Mouse (Mus musculus) kidney, embryonic 14.5 days (tissue): ENCODE results near the gene Adprhl2. TPM values are rescaled to one million over a fixed set of nuclear protein-coding genes. Genes with fewer than 3 reads are reported as not detected.

Source experiments
- ATAC-seq: fragments of 200-750 bp; cut with Nextera tagmentation; 2 replicates; pipeline ENCODE4 v1.8.0; 2017; ENCODE audit warnings: moderate number of reproducible peaks, mild to moderate bottlenecking, moderate TSS enrichment, moderate library complexity; ENCODE audit not compliant: low FRiP score, low TSS enrichment
- H3K27ac ChIP-seq: fragments of 300-500 bp; sonication (generic); 2 replicates; pipeline ENCODE4 v1.5.1; 2014; ENCODE audit warnings: low read depth, mild to moderate bottlenecking, low read length, moderate library complexity, mixed read lengths
- H3K27me3 ChIP-seq: fragments of 300-500 bp; sonication (generic); 2 replicates; pipeline ENCODE4 v1.6.1; 2014; ENCODE audit warnings: mild to moderate bottlenecking, low read length; ENCODE audit not compliant: control insufficient read depth, insufficient read depth
- H3K36me3 ChIP-seq: fragments of 300-500 bp; sonication (generic); 2 replicates; pipeline ENCODE4 v1.6.1; 2014; ENCODE audit warnings: low read length, mixed read lengths; ENCODE audit not compliant: control insufficient read depth, insufficient read depth
- H3K4me1 ChIP-seq: fragments of 300-500 bp; sonication (generic); 2 replicates; pipeline ENCODE4 v1.6.1; 2014; ENCODE audit warnings: low read length, mixed read lengths; ENCODE audit not compliant: control insufficient read depth, insufficient read depth
- H3K4me2 ChIP-seq: fragments of 300-500 bp; sonication (generic); replicated peaks from 2 replicates; pipeline ENCODE4 v1.6.1; 2014; ENCODE audit warnings: low read depth, mild to moderate bottlenecking, low read length
- H3K4me3 ChIP-seq: fragments of 300-500 bp; sonication (generic); 2 replicates; pipeline ENCODE4 v1.5.1; 2014; ENCODE audit warnings: mild to moderate bottlenecking, low read length
- H3K9ac ChIP-seq: fragments of 300-500 bp; sonication (generic); 2 replicates; pipeline ENCODE4 v1.6.1; 2014; ENCODE audit warnings: low read depth, mild to moderate bottlenecking, low read length, moderate library complexity
- H3K9me3 ChIP-seq: fragments of 300-500 bp; sonication (generic); 2 replicates; pipeline ENCODE4 v1.6.1; 2016; ENCODE audit warnings: low read length; ENCODE audit not compliant: control insufficient read depth
- WGBS: fragments of 180-500 bp; shearing (Covaris S2); extraction: QIAGEN DNeasy Blood & Tissue Kit; methylation state at CpG from one replicate; pipeline ENCODE4 v1.1.7; 2014; 5-methylcytosine and 5-hydroxymethylcytosine counted together
- polyA plus RNA-seq: library from polyadenylated mRNA; unstranded; fragments of >200 nt; fragmentation: Nextera tagmentation; extraction: Ambion mirVana; gene quantifications from 2 replicates; pipeline ENCODE4 v1.2.1, GENCODE M21; 2014

The Adprhl2 gene
- polyA plus RNA-seq, 1 experiment from 2014 or later: 57.6 TPM

DNA sequence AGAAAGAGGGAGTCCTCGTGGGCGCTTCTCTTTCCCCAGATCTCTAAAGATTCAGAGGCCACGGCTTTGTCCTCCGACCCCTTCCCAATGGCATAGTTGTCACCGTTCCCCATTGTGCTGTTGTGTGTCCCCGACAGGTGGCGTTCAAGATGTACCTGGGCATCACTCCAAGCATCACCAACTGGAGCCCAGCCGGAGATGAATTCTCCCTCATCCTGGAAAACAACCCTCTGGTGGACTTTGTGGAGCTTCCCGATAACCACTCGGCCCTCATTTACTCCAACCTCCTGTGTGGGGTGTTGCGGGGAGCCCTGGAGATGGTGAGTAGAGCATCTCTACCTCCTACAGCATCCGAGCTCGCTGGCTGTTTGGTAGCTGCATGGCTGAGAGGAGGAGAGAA is 47.8 kb downstream of the Adprhl2 start:
- no peak overlapping the region for H3K27ac ChIP-seq
- 75% methylated on average over 13 of the region's 13 CpGs for WGBS
- no peak for ATAC-seq
- 0 out of 2 replicates have a peak, but pooled peaks cover 6% of the 10 kb centered on the region for H3K4me1 ChIP-seq
- H3K9ac ChIP-seq: no peak overlapping the region
- no peaks in the 10 kb centered on the region for H3K27me3 ChIP-seq
- H3K9me3 ChIP-seq: no peaks in the 10 kb centered on the region
- no peak overlapping the region for H3K4me3 ChIP-seq
- H3K4me2 ChIP-seq: no peak overlapping the region
- peaks cover 19% of the 10 kb centered on the region for H3K36me3 ChIP-seq

DNA sequence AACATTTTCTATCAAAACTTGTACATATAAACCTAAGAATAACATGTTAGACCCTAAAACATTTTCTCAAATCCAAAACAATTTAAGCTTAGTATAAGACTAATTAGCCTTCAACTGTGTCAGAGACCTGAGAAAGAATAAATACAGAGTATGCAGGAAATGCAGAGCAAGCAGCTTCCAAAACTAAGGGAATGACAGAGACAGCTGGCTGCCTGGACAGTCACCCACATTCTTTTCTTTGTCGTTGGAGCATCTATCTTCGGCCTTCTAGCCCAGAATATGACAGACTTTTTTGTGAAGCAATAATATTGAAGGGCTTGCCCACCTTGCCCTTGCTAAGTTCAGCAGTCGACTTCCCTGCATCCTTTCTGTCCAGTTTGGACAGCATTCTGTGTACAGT is 52.2 kb downstream of the Adprhl2 start:
- H3K4me2 ChIP-seq: no peak overlapping the region
- H3K4me3 ChIP-seq: no peak overlapping the region
- no peak overlapping the region for H3K27ac ChIP-seq
- 83% methylated on average over 3 of the region's 3 CpGs for WGBS
- H3K9ac ChIP-seq: no peak overlapping the region
- H3K9me3 ChIP-seq: no peaks in the 10 kb centered on the region
- no peaks in the 10 kb centered on the region for H3K27me3 ChIP-seq
- peaks cover 13% of the 10 kb centered on the region for H3K36me3 ChIP-seq
- H3K4me1 ChIP-seq: no peaks in the 10 kb centered on the region
- no peak for ATAC-seq

Other genes starting within 250 kb of the Adprhl2 start
- 47.3 and 52.4 TPM in 2 replicates for gene Lsm10, start 225.1 kb downstream of the Adprhl2 start, polyA plus RNA-seq
- 19.1 and 24.9 TPM in 2 replicates for gene Stk40, start 217.7 kb downstream of the Adprhl2 start, polyA plus RNA-seq
- 96.1 and 124 TPM in 2 replicates for gene Eva1b, start 174.0 kb downstream of the Adprhl2 start, polyA plus RNA-seq
- gene Sh3d21, start 158.2 kb downstream of the Adprhl2 start, polyA plus RNA-seq: 7.3 and 8.7 TPM in 2 replicates
- gene Thrap3, start 118.9 kb downstream of the Adprhl2 start, polyA plus RNA-seq: 141 and 281 TPM in 2 replicates
- 35.6 and 43.3 TPM in 2 replicates for gene Map7d1, start 65.4 kb downstream of the Adprhl2 start, polyA plus RNA-seq
- gene Trappc3, start 59.4 kb downstream of the Adprhl2 start, polyA plus RNA-seq: 19.7 and 68.6 TPM in 2 replicates
- 5.5 and 6.8 TPM in 2 replicates for gene Col8a2, start 34.9 kb downstream of the Adprhl2 start, polyA plus RNA-seq
- 2.2 and 5.1 TPM in 2 replicates for gene Tekt2, start 4.0 kb upstream of the Adprhl2 start, polyA plus RNA-seq
- gene Ago3, start 107.9 kb upstream of the Adprhl2 start, polyA plus RNA-seq: 13.7 and 15.6 TPM in 2 replicates
- gene Ago1, start 146.9 kb upstream of the Adprhl2 start, polyA plus RNA-seq: 8.0 and 8.4 TPM in 2 replicates
- 1.3 and 1.9 TPM in 2 replicates for gene Ago4, start 211.8 kb upstream of the Adprhl2 start, polyA plus RNA-seq
- gene Clspn, start 235.2 kb upstream of the Adprhl2 start, polyA plus RNA-seq: 45.4 and 54.1 TPM in 2 replicates